Mouse (Mus musculus) small intestine, adult 2 months (tissue): Measurements from ENCODE around the gene Ppp1r17.

Experiments used
- CTCF ChIP-seq: fragments of 200-500 bp; IDR thresholded peaks from 2 replicates; pipeline ENCODE4 v1.5.1; 2012; ENCODE audit warnings: low read depth, mild to moderate bottlenecking, control low read depth, inconsistent platforms, low read length, moderate library complexity, mixed read lengths; ENCODE audit not compliant: insufficient replicate concordance, insufficient read length; ENCODE audit errors: extremely low read depth
- POLR2A ChIP-seq: fragments of 200-500 bp; IDR thresholded peaks from 2 replicates; pipeline ENCODE4 v1.6.1; 2012; ENCODE audit warnings: low read depth, mild to moderate bottlenecking, control low read depth, inconsistent platforms, low read length, moderate library complexity

GRCm38 (mm10) chr6:56012384-56012783 is 4.9 kb upstream of the Ppp1r17 start:
- TF ChIP-seq CTCF (no peak), POLR2A (no peak)
